Mouse (Mus musculus) megakaryocyte progenitor cell, adult 5-6 weeks (primary cell): ENCODE measurements around the gene Ankra2. TPM values are rescaled to one million over a fixed set of nuclear protein-coding genes. Genes with fewer than 3 reads are reported as not detected.

Experiments
- ATAC-seq: replicated peaks from 2 replicates; pipeline ENCODE4 v1.8.0; 2016; ENCODE audit warnings: mild to moderate bottlenecking, moderate TSS enrichment, inconsistent platforms; ENCODE audit not compliant: poor library complexity
- total RNA-seq, 2 experiments: library from RNA; stranded (forward) in 1 of 2; stranded (reverse) in 1 of 2; fragments of 157-497, 149-512 nt in 1 of 2; fragments of 200-1000 nt in 1 of 2; gene quantifications; 2 replicates each; pipeline versions ENCODE4 v1.2.3 to v1.2.4; 2015 to 2017

Ankra2 gene
- total RNA-seq (2015) (14.8 and 19.9 TPM in 2 replicates), total RNA-seq (2017) (14.2 and 20.9 TPM in 2 replicates)

DNA sequence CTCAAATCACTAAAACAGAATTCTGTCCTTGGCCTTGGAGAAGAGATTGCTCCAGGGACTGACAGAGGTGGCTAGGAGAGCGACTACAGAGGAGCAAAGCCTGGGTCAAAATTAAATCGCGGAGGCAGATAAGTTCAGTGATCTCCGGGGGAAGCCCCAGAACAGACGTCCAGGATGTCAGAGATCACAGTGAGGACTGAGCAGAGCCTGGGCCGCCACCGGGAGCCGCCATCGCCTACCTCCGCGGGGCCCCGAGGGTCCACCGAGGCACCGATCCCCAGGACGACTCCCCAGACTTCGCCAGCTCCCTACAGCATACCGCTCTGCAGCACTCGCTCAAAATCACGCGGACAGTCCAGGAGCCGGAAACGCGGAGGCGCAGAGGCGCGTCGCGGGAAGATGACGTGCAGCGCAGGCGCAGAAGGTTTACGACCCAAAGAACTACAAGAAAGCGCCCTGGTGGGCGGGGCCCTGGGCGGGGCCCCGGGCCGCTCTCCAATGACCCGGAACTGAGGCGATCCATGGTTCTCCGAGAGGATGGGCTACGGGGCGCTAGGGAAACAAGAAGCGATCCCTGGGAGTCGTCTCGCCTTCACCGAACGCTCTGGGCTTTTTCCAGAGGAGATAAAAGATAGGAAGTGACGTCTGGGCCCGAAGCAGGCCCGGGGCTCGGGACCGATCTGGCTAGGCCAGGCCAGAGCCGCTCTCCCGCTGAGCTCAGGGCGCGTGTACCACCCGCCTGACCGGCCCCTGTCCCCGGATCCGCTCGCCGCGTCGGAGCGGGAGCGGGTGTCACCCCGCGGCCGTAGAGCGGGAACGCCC, at the start of gene Ankra2, which contains the start of gene Utp15:
TSS of gene Ankra2 (plus strand) at position 439 of the 822 bp plus-strand sequence.
TSS of gene Utp15 (minus strand) at position 406 of the 822 bp plus-strand sequence.
- peak; percentile 89 for ATAC-seq

DNA sequence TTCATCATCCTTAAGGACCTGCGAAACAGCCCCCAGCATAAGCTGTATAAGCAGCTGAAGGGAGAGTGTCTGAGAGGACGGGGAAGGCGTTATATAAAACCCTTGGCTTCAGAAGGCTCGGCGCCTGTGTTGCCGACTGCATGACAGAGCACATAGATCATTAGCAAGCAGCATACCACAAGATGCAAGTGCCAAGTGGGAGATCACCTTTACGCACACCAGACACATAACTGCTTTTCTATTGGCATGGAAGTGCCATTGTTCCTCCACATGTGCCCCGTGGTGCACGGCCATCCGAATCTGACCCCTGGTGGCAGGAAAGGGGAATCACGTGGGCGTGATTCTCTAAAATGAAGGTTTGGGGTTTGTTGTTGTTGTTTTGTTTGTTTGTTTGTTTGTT, 40.0 kb upstream of the Ankra2 start:
- ATAC-seq = peak; percentile 97

DNA sequence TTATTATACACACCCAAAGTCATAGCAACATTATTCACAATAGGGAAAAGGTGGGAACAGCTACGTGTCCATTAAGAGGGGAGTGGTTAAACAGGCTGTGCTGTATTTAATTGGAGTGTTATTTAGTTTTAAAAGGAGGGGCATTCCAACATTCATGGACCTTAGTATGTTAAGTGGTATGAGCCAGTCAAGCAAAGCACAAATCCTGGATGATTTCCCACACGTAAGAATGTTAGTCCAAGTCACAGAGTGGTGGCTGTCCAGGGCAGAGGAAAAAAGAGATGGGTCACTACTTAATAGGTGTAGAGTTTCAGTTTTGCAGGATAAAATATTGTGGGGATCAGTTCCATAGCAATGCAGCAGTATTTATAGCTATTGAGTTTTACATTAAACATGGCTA, 36.6 kb upstream of the Ankra2 start:
- no peak for ATAC-seq

DNA sequence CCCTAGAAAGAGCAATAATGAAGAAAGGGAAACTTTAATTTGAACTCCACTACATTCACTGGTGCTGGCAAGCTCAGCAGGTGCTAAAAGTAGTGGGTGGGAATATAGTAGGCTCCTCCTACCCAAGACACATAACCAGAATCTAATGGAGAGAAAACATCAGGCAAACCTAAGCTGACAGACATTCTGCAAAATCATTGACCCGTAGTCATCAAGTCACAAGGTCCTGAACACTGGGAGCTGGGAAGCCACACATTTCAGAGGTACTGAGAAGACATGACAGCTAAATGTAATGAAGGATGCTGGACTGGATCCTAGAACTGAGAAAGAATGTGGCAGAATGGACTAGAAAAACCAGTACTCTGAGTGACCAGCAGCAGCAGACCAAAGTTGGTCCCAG, 32.4 kb upstream of the Ankra2 start:
- ATAC-seq = no peak

DNA sequence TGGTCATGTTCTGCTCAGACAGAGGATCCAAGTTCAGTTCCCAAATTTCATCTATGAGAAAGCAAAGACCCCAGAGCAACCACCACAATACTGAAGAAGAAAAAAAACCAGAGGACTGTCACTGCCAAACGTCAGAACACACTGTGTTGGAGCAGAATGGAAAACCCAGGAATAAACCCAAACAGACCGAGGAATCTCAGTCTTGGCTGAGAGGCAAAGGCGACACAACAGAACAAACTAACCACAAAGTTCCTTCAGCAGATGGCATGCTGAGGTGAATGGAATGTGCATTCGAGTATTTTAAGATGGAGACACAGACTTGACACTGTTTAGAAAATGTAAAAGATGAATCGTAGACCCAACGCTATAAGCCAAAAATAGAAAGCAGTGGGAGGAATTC, 27.4 kb upstream of the Ankra2 start:
- ATAC-seq = no peak

- ATAC-seq = peak; percentile 83
Observed at GRCm38 (mm10) chr13:98239978-98240641, 22.8 kb upstream of the Ankra2 start.

DNA sequence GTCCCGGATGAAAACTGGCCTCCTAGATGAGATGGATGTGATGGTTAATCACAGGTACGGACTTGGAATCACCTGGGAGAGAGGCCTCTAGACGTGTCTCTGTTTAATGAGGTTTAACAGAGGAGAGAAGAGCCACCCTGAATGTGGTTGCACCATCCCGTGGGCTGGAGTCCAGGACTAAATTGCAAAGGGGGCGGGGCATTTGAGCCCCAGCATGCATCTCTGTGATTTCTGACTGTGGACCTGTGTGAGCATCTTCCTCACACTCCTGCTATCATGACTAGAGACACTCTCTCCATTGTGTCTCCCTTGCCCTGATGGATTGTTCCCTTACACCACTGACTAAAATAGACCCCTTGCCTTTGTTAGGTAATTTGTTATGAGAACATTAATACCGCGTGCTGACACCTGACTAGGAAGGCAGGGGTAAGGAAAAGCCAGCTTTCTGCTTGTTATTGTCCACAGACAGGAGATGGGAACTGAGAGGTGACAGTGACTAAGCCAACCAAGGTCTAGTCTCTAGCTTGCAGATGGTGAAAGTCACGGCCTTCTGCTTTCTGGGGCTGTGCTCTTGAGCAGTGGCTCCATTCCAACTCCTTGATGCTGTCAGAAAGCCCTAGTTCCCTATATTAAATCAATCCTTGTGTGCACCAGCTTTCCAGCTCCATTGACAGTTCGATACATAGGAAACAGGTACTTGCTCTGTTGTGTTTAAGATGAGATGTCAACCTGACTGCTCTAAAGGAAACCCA, 21.2 kb upstream of the Ankra2 start:
- 0 out of 2 replicates have a peak, but pooled peaks have one; percentile 23 for ATAC-seq

DNA sequence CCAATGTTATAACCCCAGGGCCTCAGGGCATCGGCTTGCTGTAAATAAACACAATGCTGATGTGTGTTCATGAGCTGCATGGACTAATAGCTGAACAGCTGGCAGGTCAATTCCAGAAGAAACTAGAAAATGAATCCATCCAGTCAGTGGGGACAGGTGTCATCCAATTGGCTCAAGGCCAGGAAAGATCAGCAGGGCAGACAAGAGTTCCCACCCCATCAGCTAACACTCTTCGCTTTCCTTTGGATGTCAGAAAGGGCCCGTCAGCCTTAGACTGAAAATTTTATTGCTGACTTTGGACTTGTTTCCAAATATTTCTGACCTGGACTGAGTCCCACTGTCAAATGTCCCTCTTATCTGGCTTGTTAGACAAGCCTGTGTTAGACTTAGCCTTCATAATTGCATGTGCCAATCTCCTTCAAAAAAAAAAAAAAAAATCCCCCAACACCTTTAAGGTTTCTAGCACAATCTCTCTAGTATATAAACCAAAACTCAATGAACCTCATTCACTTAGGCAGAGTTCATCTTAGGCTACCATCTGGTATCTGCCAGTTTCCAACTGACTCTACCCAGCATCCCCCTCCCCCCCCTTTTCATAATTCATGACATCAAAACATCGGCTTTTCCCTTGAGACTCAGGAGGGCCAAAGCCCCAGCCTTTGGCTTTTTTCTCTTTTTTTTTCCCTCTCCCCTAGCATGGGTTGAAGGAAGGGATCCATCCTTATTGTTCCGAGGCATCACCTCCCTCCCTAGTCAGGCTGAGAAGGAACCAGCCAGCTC, 18.1 kb upstream of the Ankra2 start:
- ATAC-seq = no peak

DNA sequence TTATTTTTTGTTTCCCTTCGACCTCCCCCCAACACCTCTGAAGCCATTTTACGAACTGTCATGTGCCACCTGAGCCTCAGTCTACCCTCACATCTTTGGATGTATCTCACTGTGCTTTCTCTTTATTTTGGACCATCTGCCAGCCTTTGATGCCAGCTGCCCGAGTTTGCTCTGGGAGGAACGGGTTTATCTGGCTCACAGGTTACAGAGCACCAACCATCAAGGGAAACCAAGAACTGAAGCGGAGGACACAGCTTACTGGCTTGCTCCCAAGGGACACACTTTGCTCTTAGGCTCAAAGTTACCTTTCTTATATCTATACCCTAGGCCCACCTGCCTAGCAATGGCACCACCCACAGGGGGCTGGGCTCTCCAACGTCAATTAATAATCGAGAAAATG, 17.5 kb upstream of the Ankra2 start:
- no peak for ATAC-seq

- no peak for ATAC-seq
Observed at GRCm38 (mm10) chr13:98249594-98249993, 13.3 kb upstream of the Ankra2 start.

- ATAC-seq = no peak
Observed at GRCm38 (mm10) chr13:98254921-98255320, 8.0 kb upstream of the Ankra2 start.

DNA sequence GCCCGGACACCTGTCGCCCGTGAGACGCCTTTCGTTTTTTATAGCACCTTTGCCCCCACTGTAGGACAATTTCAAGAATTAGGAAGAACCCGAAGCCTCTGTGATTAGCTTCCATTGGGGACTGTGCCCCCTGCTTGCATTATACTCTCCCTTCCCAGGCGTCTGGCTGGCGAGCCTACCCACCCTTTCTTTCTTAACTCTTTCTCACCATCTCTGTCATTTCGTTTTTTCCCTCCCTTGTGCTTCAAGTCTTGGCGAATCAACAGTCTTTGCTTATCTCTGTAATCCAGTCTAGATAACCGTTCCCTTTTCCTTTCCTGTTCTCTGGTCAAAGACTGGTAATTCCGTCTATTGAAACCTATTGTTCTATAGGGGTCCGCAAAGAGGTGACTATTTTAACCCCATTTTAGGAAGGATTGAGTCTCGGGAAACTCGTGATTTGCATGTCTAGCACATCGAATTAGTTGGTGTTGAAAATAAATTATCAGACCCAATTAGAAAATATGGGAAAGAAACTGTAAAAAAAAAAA, 649 bp downstream of the Ankra2 start:
- ATAC-seq = peak; percentile 19

- no peak for ATAC-seq
Observed at GRCm38 (mm10) chr13:98264111-98264510, 1.2 kb downstream of the Ankra2 start.

DNA sequence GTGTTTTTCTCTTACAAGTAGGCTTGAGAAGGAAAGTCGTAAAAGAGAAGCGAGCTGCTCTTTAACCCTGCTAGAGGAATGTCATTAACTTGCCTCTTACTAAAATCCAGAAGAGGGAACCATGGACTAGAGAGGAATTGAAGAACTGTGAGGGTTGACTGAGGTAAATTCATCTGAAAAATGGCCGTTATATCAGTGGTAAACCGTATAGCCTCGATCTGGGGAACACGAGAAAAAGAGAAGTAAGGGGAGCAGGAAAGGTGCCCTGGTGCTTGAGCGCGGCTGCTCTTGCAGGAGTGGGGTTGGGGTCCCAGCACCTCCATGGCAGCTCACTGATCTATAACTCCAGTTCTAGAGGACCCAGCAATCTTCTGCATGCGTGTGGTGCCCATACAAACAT, 11.1 kb downstream of the Ankra2 start:
- ATAC-seq = no peak

DNA sequence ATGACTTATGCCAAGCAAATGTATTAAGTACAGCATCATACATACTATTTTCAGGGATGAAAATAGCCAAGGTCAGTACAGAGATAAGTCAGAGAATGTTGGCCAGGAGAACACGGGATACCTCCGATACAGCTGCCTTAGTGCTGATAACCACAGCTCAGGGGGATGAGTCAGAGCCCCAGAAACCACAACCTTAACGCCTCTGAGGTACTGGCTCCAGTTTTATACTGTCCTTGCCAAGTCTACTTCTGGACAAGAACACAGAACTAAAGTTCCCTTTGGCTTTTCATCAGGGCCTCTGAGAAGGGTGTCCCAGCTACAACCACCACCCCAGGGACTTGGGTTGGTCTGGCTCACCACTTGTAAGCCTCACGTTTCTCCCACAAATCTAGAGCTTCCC, 12.8 kb downstream of the Ankra2 start:
- peak; percentile 96 for ATAC-seq

DNA sequence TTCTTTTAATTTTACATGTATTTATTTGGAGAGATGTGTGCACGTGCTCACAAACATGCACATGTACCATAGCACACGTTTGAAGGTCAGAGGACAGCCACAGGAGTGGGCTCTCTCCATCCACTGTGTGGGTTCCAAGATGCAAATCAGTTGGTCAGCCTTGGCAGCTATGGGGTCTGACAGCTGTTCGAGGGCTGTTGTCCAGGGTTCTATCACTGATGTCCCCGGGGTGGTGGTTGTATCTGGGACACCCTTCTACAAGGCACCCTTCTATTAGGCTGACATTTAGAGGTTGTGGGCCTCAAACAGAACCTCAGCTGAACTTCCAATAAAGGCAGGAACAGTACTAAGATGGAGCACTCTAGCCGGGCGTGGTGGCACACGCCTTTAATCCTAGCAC, 13.4 kb downstream of the Ankra2 start:
- no peak for ATAC-seq

- ATAC-seq = no peak
Observed at GRCm38 (mm10) chr13:98277501-98277900, 14.6 kb downstream of the Ankra2 start.

DNA sequence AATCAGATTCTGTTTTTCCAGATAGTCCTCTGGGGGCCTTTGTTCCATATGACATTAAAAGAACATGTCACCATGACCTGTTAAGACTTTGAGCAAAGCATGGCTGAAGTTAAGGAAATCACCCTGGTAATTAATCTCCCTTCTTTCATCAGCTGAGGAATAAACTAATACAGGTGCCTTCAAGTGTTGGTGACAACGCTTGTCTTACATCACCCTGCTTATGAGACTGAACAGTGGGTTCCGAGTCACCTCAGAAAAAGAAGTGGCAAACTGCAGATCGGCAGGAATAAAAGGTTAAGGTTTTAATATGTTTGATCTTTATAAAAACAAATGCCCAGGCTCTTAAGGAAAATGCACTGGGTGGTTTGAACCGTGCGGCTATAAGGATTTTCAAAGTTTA, 16.8 kb downstream of the Ankra2 start, which contains the start of gene Gm21976:
TSS of gene Gm21976 (plus strand) at position 202 of the 400 bp plus-strand sequence.
- ATAC-seq = no peak

DNA sequence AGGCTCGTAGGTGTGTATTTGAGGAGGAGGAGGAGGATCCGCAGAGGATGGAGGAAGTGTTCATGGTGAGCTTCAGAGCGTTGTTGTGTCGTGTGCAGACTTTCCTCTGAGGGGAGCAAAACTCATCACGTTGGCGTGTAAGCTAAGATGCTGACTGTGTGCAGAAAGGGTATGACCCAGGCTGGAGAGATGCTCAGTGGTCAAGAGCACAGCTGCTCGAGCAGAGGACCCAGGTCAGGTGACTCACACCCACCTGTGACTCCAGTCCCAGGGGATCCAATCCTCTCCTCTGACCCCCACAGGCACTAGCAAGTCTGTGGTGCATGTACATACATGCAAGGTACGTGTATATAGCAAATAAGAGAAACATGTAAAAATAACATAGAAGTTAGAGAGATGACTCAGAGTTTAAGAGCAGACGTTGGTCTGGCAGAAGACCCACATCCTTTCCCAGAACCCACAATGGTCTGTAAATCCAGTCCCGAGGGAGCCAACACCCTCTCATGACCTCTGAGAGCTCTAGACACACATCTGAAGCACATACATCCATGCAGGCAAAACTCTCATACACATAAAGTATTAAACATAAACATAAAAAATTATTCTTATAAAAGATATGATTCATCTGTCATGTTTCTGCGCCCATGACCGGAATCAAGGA, 18.2 kb downstream of the Ankra2 start:
- no peak for ATAC-seq

DNA sequence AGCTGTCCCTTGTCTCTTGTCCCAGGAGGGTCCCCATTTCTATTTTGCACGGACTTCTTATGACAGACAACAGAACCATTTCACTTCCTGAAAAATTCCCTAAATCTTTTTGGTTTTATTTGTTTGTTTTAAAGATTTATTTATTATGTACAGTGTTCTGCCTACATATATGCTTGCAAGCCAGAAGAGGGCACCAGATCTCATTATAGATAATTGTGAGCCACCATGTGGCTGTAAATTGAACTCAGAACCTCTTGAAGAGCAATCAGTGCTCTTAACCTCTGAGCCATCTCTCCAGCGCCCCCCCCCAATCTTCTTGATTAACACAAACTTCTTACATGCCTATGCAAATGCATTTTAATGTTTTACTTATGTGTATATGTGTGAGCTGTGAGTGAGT, 27.8 kb downstream of the Ankra2 start:
- ATAC-seq = no peak
